Mouse (Mus musculus) MEL (cell line): ENCODE measurements around the gene Pcp4.

ENCODE experiments used
- CTCF ChIP-seq, 3 experiments: IDR thresholded peaks in 2 of 3; conservative IDR thresholded peaks in 1 of 3; 2 replicates each; pipeline ENCODE4 v1.5.1; 2011 to 2012; ENCODE audit warnings: low read length in 3 of 3, low read depth in 2 of 3, mild to moderate bottlenecking in 2 of 3, improper control_type of control experiment in 1 of 3, inconsistent platforms in 1 of 3, mixed read lengths in 1 of 3, moderate library complexity in 1 of 3; ENCODE audit not compliant: control insufficient read depth in 1 of 3, insufficient read depth in 1 of 3, poor library complexity in 1 of 3, severe bottlenecking in 1 of 3
- HCFC1 ChIP-seq: IDR thresholded peaks from 2 replicates; pipeline ENCODE4 v1.6.1; 2012; ENCODE audit warnings: low read depth, mild to moderate bottlenecking, inconsistent platforms, low read length, improper control_type of control experiment, moderate library complexity

GRCm38 (mm10) chr16:96457612-96458011 is 9.8 kb upstream of the Pcp4 start:
- no peak for TF ChIP-seq CTCF (IDR thresholded peaks at IDR 0.05 in 2 of 3, conservative IDR thresholded peaks at IDR 0.05 in 1 of 3; ENCODE audit: control insufficient read depth in 1 of 3, insufficient read depth in 1 of 3, low read depth in 2 of 3, low read length in 3 of 3, poor library complexity in 1 of 3, severe bottlenecking in 1 of 3)
- TF ChIP-seq HCFC1, result no peak
